Mouse (Mus musculus) brain, embryonic 14.5 days (tissue): ENCODE results near the gene Wwc2.

Experiments used
- CTCF ChIP-seq: fragments of 200-500 bp; IDR thresholded peaks from 2 replicates; pipeline ENCODE4 v1.5.1; 2012; ENCODE audit warnings: inconsistent platforms, mild to moderate bottlenecking, moderate library complexity, borderline replicate concordance; ENCODE audit not compliant: insufficient read depth, insufficient read length; ENCODE audit errors: extremely low read depth
- POLR2A ChIP-seq: fragments of 200-500 bp; IDR thresholded peaks from 2 replicates; pipeline ENCODE4 v1.6.1; 2012; ENCODE audit warnings: mild to moderate bottlenecking, inconsistent platforms, borderline replicate concordance; ENCODE audit not compliant: poor library complexity, insufficient read depth, insufficient read length, severe bottlenecking; ENCODE audit errors: extremely low read depth

GRCm38 (mm10) chr8:47939217-47939616 is 51.5 kb downstream of the Wwc2 start:
- TF ChIP-seq POLR2A (no peak), CTCF (no peak)
